Mouse (Mus musculus): ENCODE data around the gene Oas1d. TPM values are rescaled to one million over a fixed set of nuclear protein-coding genes. Genes with fewer than 3 reads are reported as not detected.
"Not testable (repeated sequence)": the region's sequence is repeated elsewhere in the genome, so short reads cannot be mapped to it uniquely, and the experiment has no call there.

Gene Oas1d
- total RNA-seq (2021) (not detected), polyA plus RNA-seq (2012; rRNA removed) (not detected in 2 replicates)
- long read RNA-seq, result 0 reads

DNA sequence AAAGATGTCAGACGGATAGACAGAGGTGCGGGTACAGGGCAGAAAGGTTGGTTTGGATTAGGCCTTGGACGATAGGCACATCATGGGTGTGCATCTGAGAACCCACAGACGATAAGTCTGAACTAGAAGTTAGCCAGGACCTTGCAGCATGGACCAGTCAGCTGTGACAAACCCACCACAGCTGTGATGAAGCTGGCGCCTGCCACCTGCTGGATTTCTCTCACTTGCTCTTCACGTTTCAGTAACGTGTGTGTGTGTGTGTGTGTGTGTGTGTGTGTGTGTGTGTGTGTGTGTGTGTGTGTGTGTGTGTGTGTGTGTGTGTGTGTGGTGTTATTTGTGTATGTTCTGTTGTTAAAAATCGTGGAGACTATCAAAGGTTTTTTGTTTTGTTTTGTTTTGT lies at the start of gene Oas1d:
Gene Oas1d, plus strand, starts transcription at position 333 of the 400 bp plus-strand sequence.
- DNase-seq, result not testable (repeated sequence)

DNA sequence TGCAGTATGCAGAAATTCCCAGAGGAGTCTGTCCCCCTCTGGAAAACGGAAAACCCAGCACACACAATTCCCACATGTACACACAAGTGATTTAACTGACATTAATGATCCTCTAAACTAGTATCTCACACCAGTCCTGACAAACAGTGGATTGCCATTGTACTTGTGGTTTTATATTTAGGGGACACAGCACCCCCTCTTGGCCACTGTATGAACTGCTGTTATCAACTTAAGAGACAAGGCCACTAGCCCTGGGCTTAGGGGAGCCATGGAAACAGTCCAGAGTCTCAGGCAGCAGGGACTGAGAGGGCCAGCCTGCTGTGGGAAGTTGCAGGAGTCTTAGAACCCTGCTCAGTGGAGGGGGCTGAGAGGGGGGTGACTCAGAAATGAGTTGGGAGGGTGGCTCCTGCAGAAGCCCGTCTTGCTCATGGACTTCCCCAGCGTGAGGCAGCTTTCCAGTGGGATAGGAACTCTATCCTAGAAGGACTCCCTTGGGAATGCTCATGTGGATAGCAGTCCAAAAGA lies 48.9 kb upstream of the Oas1d start:
- no peak for DNase-seq

DNA sequence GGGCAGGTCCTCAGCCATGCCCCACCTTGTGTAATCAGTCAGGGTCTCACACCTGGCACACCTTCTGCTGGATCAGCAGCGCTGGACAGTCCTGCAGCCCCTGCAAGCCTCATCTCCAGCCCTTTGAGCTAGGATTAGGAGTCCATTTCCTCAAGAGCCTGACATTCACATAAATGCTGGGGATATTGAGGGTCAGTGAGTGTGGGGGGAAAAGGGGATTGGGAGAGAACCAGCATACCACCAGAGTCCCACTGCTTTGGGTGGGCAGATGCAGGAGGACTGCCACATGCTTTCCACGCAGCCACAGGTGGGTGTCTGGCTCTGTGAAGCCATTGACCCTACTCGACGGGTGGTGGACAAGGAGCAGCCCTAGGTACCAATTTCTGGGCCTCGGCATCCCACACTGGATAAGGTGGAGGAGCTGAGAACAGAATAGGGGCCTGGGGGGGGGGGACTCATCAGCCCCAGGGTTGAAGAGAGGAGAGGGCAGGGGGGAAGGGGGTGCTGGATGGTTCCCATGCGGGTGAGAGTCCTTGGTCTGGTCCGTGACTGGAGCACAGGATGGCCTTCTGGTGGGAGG lies 44.8 kb upstream of the Oas1d start:
- DNase-seq, result no peak

DNA sequence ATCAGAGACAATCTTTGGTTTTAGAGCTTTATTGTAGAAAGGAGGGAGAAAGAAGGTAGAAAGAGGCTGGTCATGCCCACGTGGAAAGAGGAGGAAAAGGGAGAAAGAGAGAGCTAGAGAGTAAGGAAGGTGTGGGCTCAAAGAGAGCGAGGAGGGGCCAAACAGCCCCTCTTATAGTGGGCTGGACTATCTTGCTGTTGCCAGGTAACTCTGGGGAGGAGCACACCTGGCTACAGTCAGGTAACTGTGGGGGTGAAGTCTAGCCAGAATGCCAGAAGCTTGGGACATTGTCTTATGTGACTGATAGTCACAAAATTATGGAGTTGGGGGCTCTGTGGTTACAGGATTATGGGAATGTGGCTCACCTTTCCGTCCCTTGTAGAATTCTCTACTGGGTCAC lies 44.3 kb upstream of the Oas1d start:
- DNase-seq, result no peak

DNA sequence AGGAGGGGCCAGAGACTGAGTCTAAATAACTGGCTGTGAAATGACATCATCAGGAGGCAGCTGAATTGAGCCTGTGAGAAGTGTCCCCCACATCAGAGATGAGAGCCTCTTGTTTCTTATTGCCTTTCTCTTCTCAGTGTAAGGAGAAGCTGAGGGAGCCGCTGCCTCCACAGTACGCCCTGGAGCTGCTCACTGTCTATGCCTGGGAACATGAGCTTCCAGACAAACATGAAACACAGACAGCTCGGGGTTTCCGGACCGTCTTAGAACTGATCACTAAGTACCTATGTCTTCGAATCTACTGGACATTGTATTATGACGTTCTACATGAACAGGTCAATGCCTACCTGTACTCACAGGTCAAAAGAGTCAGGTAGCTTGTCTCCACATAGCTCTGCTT lies 43.6 kb upstream of the Oas1d start:
- DNase-seq, result no peak

DNA sequence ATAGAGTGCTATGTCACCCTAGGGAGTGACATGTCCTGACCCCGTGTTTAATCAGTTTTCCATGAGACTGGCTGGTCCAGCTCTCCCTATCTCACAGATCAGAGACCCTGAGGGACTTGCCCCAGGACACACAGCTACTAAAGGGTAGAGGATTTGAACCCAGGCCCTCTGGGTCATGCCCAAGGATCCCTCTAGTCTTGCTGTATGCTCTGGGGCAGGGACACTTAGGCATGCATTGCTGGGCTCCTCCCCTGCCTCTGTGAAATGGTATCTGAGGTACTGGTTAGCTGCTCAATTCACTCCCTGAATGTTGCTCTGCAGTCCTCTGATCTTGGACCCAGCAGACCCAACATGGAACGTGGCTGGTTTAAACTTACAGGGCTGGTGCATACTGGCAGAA lies 42.9 kb upstream of the Oas1d start:
- DNase-seq, result no peak

DNA sequence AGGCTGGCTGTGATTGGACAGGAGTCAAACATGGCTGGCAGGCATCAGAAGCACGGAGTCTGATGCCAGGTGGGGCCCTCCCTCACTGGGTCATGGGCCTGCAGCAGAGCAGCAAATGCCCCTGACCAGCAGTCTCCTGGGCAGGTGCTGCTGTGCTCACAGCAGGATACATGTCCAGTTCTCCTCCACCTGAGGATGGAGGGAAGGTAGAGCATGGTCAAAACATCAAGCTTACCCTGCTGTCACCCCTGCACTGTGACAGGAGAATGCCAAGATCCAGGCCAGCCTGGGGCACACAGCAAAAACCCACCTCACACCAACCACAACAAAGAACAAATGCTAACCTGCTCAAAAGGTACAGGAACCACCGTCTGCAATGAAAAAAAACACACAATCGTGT lies 37.5 kb upstream of the Oas1d start:
- not testable (repeated sequence) for DNase-seq

DNA sequence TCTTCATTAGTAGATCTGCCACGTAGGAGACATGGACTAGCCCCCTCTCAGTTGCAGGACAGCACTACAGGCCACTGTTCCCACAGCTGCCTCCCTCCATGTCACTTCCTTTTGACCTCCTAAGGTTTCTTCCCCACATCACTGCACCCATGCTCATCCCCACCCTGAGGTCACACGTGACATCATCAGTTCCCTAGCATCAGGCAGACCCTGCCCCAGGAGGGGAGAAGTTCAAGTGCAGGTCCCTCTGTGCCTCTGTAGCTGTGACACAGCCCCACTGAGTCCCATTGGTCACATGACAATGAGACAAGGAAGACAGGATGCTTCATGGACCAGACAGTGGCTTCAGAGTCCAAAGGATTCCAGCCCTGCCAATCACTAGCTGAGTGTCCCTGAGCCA lies 36.9 kb upstream of the Oas1d start:
- not testable (repeated sequence) for DNase-seq

DNA sequence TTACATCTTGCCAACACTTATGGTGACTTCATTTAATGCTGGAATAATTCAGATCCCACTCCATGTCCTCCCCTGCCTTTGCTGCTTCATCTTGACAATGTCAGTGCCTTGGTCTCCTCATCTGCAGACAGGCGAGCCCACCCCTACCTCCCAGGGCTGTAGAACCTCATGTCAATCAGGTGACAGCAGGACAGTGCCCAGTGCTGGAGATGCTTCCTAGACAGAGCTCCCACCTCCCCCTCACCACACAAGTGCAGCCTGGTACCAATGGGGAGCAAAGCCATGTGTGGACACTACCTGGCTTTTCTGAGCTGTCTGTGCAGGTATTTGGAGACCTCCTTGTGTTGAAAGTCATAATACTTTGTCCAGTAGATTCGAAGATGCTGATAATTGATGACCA lies 35.5 kb upstream of the Oas1d start:
- not testable (repeated sequence) for DNase-seq

DNA sequence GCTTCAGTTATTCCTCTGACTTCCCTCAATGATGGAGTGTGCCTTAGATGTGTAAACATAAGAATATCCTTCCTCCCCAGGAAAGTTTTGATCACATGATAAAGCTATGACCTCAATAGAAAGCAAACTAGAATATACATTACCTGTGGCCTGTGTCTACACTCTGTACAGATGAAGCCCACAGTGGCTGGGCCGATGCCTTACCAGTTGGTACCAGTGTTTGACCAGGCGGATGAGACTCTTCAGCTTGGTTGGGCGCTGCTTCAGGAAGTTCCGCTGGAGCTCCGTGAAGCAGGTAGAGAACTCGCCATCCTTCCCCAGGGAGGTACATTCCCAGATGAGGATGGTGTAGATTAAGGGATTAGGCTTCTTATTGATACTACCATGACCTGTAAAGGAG lies 32.7 kb upstream of the Oas1d start:
- not testable (repeated sequence) for DNase-seq

DNA sequence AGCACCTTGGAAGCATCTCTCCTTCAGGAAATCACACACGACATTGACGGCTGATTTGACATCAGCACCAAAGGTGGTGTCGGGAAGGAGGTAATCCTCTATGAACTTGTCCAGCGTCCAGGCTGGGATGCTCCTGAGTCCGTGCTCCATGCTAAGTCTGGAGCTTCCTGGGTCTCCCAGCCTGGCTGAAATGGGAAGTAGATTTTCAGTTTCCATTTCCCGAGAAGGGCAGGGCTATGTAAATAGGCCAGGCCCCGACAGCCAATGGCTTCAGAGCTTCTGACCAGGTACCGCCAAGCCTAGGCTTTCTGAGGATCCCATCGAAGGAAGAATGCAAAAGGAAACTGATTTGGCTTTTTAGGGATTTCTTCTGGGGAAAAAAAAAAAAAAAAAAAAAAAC lies 26.9 kb upstream of the Oas1d start, which contains the start of gene Oas1g:
Gene Oas1g, minus strand, starts transcription at position 201 of the 400 bp plus-strand sequence.
- not testable (repeated sequence) for DNase-seq

DNA sequence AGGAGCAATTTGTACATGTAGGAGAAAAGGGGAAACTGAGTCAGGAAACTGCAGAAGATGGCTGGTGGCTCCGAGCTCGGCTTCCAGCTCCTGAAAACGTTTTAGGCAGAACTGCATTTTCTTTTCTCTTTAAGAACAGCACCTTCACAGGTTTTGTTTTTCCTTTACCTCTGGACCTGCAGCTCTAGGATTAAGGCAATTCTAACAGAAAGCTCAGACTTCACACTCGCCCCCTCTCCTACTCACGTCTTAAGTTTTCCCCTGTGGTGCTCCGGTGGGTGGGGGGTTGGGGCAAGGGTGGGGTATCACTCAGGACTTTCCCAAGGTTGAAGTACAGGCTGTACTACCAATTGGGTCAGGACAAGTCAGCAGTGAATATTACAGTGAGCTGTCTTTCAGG lies 26.5 kb upstream of the Oas1d start:
- no peak for DNase-seq

DNA sequence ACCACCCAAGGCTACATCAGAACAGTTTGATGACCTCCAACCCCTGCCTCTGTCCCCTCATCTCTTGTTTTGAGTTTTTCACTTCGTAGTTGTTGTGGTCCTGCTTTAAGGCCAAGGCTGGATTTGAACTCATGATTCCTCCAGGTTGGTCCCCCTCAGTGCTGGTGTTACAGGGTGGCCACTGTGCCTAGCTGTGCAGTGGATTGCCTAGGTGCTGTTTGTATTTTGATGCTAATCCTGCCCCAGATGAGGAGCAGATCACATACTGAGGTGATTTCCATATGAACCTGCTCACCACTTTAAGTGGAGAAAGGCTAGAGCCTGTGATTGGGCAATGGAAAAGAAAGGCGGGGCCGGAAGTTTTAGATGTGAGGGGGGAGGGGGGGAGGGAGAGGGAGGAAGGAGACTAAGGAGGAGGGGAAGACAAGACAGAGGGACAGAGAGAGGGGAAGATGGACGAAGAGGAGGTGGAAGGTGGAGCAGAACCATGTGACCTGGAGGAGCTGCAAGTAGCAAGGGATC lies 26.0 kb upstream of the Oas1d start:
- not testable (repeated sequence) for DNase-seq

DNA sequence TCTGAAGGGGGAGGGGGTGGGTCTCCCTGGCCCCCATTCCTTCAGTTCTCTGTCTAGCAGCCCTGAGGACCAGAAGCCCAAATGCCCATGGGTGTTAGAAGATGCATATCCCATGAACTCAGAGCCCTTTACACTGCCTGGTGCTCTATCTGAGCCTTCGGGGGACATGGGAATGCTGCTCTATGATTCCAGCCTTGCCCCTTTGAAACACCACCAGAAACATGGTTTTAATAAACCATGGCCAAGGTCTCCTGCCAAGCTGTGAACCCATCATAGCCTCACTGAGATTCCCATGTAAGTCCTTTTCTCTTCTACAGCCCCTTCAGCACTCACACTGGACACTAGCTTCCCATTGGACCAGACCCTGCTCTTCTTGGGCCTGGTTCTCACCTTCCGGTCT lies 24.3 kb upstream of the Oas1d start:
- DNase-seq, result no peak

DNA sequence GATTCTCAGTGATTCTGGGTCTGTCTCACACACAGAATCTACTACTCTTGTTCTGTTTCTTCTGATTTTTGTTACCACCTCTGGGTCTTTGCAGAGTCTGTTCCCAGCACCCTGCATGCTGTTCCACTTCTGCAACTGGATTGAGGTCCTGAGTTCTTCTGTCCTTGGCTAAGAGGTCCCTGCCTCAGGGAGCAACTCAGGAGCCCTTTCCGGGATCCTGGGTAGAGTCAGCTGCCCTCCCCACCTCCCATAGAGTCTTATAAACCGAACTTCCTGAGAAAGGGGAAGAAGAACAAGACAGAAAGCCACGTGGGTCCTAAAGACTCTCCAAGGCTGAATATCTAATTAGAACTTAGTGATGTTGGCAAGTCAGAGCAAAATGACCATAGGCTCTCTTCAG lies 23.3 kb upstream of the Oas1d start:
- DNase-seq, result no peak

DNA sequence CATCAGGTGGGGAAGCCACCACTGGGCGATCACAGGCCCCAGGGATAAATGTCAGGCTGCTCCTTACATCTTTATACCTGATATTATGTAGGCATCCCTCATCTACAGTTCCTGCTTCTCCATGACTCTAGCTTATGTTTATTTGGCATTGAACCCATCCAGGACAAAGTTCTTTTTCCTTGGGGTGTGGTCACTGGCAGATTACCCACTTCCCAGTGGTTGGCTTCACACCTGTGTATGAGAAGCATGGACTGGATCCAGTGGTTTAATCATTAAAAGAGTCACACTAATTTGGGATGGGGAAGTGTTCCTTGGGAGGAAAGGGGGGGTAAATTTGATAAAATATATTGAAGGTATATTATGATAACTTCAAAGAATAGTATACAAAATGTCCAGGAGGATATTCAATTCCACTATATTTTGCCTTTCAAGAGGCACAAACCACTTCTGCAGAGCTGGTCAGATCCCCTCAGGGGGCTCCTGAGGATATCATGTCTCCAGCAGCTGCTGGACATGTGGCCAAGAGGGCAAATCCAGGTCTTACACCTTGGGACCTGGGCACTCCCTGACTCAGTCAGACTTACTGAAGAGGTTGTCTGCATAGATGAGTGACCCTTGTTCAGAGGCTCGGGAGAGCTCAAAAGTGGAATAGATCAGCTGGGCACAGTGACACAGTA lies 22.6 kb upstream of the Oas1d start:
- not testable (repeated sequence) for DNase-seq

DNA sequence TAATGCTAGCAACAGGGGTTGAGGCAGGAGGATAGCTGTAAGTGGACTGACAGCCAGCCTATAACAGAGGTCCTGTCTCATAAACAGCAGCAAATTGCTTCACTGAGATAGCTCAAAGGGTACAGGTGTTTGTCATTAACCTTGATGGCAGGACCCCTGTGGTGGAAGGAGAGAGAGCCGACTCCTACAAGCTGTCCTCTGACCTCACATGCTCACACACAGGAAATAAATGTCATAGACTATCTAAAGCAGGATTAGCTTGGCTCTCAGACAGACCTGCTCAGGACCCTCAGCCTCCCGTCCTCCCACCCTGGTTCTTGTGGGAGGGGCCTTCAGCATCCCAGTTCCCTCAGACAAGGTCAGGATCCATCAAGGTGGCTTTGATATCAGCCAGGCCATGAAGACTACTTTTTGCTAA lies 22.1 kb upstream of the Oas1d start:
- no peak for DNase-seq

DNA sequence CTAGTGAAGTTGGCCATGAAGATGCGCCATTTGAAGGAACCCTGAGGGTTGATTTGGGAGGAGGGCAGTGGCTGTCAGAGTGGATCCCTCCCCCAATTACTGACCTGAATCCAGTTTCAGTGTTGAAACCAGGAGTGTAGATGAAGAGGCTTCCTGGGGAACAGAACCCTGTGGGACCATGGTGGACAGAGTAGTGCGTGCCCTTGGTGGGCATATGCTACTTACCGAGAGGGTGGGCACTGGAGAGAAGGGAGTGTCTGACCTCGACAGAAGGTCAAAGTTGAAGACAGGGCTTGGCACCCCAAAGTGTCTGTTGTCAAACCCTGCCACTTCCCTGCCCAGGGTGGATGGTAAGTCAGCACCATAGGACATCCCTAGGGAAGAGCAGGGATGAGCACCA lies 20.5 kb upstream of the Oas1d start:
- DNase-seq, result not testable (repeated sequence)

DNA sequence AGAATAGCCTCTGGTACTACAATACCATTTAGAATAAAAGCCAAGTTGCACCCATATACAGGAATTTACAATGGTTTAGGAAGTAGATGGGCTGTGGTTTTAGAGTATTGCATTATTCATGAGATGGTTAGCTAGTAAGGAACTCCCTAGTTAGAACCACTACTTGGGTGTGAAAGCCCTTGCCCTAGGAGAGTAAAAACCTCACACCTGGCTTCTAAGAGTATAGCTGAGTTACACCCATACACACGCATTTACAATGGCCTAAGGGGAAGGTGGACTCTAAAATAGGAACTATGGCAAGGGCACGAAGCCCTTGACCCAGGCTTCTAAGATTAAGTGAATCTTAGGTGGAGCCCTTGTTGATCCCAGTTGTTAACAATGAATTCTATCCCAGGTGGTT lies 19.6 kb upstream of the Oas1d start:
- DNase-seq, result not testable (repeated sequence)

DNA sequence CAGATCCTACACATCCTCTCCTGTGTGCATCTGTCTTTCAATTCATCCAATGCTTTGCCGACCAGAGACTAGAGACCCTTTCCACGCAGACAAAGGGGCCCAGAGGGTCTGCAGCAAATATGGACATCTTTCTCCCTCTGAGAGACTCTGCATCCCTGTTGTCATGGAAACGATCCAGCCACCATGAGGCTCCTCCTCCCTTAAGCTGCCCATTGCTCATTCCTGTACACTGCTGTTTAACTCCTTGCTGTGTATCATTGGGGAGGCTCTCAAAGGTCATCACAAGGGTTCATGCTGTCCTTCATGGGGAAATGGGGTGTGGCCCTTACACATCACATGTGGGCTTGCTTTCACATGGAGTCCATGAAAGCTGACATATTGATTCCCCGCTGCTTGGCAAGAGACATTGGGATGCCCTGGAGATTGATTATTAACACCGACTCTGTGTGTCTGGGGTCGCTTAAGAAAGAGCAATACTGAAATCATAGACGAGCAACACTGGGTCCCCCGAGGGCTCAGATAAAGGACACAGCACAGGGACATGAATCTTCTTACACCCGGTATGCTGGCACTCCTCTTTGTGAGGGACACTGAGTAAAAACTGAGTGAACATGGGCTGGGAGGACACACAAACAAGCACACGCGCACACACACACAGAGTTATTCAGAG lies 19.0 kb upstream of the Oas1d start:
- DNase-seq, result no peak

DNA sequence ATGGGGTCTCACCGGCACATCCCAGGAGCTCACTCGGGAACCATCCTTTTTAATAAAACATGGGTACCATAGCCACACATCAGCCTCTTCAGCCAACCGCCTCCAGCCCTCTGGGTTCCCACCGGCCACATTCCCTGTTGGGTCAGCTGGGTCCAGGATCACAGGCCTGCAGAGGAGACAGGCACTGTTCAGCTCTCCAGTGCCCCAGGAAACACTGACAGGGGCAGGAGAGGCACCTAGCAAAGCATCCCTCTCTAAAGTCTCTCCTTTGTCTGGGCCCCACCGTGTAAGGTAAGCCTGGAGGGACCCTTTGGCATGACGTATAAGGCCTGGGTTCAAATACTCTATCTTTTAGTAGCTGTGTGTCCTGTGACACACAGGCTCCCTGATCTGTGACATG lies 16.0 kb upstream of the Oas1d start:
- no peak for DNase-seq

DNA sequence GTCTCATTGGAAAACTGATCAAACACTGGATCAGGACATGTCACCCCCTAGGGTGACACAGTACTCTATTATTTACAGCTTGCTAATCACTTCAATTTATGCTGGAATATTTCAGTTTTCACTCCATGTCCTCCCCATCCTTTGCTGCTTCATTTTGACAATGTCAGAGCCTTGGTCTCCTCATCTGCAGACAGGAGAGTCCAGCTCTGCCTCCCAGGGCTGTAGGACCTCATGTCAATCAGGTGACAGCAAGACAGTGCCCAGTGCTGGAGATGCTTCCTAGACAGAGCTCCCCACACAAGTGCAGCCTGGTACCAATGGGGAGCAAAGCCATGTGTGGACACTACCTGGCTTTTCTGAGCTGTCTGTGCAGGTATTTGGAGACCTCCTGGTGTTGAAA lies 15.6 kb upstream of the Oas1d start:
- no peak for DNase-seq

DNA sequence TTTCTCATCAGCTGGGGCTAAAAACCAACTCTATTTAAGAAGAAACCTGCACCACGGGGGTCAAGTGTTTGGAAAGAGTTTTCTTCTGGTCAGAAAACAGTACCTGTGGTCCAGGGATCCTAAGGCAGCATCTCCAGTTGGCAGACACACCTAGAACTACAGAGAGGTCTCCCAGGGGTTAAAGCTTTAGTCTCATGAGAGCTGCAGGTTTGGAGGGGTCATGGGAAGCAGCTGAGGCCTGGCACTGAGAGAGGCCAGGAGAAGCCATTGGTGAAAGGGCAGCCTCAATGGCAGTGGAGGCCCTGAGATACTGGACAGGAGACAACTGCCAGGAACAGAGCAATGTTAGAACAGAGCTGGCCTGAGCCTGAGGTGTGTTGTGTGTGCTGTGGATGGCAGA lies 13.7 kb upstream of the Oas1d start:
- no peak for DNase-seq
